Mouse (Mus musculus) neural tube, embryonic 12.5 days (tissue): Measurements from ENCODE around the gene Msx1. TPM values are rescaled to one million over a fixed set of nuclear protein-coding genes. Genes with fewer than 3 reads are reported as not detected.

ENCODE experiments used
- ATAC-seq: fragments of 200-750 bp; cut with Nextera tagmentation; 2 replicates; pipeline ENCODE4 v1.8.0; 2017; ENCODE audit warnings: low read depth, mild to moderate bottlenecking, moderate TSS enrichment, moderate library complexity; ENCODE audit not compliant: low FRiP score
- H3K27ac ChIP-seq: fragments of 300-500 bp; sonication (generic); 2 replicates; pipeline ENCODE4 v1.5.1; 2016
- H3K27me3 ChIP-seq: fragments of 300-500 bp; sonication (generic); replicated peaks from 2 replicates; pipeline ENCODE4 v1.6.1; 2016; ENCODE audit warnings: mild to moderate bottlenecking
- H3K36me3 ChIP-seq: fragments of 300-500 bp; sonication (generic); 2 replicates; pipeline ENCODE4 v1.6.1; 2016; ENCODE audit warnings: mild to moderate bottlenecking
- H3K4me1 ChIP-seq: fragments of 300-500 bp; sonication (generic); 2 replicates; pipeline ENCODE4 v1.6.1; 2016
- H3K4me2 ChIP-seq: fragments of 300-500 bp; sonication (generic); replicated peaks from 2 replicates; pipeline ENCODE4 v1.6.1; 2016; ENCODE audit warnings: mild to moderate bottlenecking
- H3K4me3 ChIP-seq: fragments of 300-500 bp; sonication (generic); 2 replicates; pipeline ENCODE4 v1.5.1; 2016
- H3K9ac ChIP-seq: fragments of 300-500 bp; sonication (generic); 2 replicates; pipeline ENCODE4 v1.6.1; 2016; ENCODE audit warnings: mild to moderate bottlenecking
- H3K9me3 ChIP-seq: fragments of 300-500 bp; sonication (generic); 2 replicates; pipeline ENCODE4 v1.6.1; 2016; ENCODE audit warnings: mild to moderate bottlenecking
- WGBS: fragments of 180-500 bp; shearing (Covaris S2); methylation state at CpG from one replicate; pipeline ENCODE4 v1.1.7; 2016; 5-methylcytosine and 5-hydroxymethylcytosine counted together
- polyA plus RNA-seq: library from polyadenylated mRNA; unstranded; fragments of >200 nt; fragmentation: Nextera tagmentation; extraction: Ambion mirVana; gene quantifications from 2 replicates; pipeline ENCODE4 v1.2.1, GENCODE M21; 2016

The Msx1 gene
- polyA plus RNA-seq, 1 experiment from 2014 or later = 50.5 TPM

GRCm38 (mm10) chr5:37816907-37817657 is 7.3 kb downstream of the Msx1 start:
- H3K4me3 ChIP-seq = peak overlapping the region; percentile 19; the same call in 1 of the 2 replicates
- H3K4me2 ChIP-seq = peak overlapping the region; percentile 48
- H3K27ac ChIP-seq = no peak overlapping the region
- H3K9me3 ChIP-seq = no peaks in the 10 kb centered on the region
- H3K4me1 ChIP-seq = peaks cover 22% of the 10 kb centered on the region
- H3K27me3 ChIP-seq = peaks cover 82% of the 10 kb centered on the region
- ATAC-seq = peak; percentile 69
- under 1% methylated on average over 46 of the region's 46 CpGs for WGBS
- no peaks in the 10 kb centered on the region for H3K36me3 ChIP-seq
- H3K9ac ChIP-seq = no peak overlapping the region; the same call in 1 of the 2 replicates

GRCm38 (mm10) chr5:37815909-37816308 is 8.5 kb downstream of the Msx1 start:
- 85% methylated on average over 4 of the region's 4 CpGs for WGBS
- no peaks in the 10 kb centered on the region for H3K36me3 ChIP-seq

GRCm38 (mm10) chr5:37814169-37814568 is 10.2 kb downstream of the Msx1 start:
- no peaks in the 10 kb centered on the region for H3K36me3 ChIP-seq
- no peak overlapping the region for H3K4me2 ChIP-seq
- H3K27me3 ChIP-seq = peaks cover 57% of the 10 kb centered on the region
- no peak overlapping the region for H3K9ac ChIP-seq
- no peaks in the 10 kb centered on the region for H3K9me3 ChIP-seq
- ATAC-seq = no peak
- peaks cover 14% of the 10 kb centered on the region for H3K4me1 ChIP-seq
- no peak overlapping the region for H3K4me3 ChIP-seq
- no peak overlapping the region for H3K27ac ChIP-seq

More at GRCm38 (mm10) chr5:37815909-37816308, 8.5 kb downstream of the Msx1 start:
- no peak overlapping the region for H3K27ac ChIP-seq
- no peaks in the 10 kb centered on the region for H3K9me3 ChIP-seq
- no peak overlapping the region for H3K4me3 ChIP-seq
- peaks cover 14% of the 10 kb centered on the region for H3K4me1 ChIP-seq
- ATAC-seq = no peak
- no peak overlapping the region for H3K4me2 ChIP-seq
- peaks cover 73% of the 10 kb centered on the region for H3K27me3 ChIP-seq
- no peak overlapping the region for H3K9ac ChIP-seq

- 91% methylated on average over 6 of the region's 6 CpGs for WGBS
- Histone ChIP-seq H3K4me1 (no peaks in the 10 kb centered on the region), H3K4me3 (no peak overlapping the region), H3K36me3 (no peaks in the 10 kb centered on the region), H3K9me3 (no peaks in the 10 kb centered on the region), H3K9ac (no peak overlapping the region), H3K4me2 (no peak overlapping the region), H3K27ac (no peak overlapping the region), H3K27me3 (no peaks in the 10 kb centered on the region; the same call in 1 of the 2 replicates)
- ATAC-seq = no peak
These were observed 19.1 kb downstream of the Msx1 start for GRCm38 (mm10) chr5:37805291-37805690.

GRCm38 (mm10) chr5:37804512-37805118 is 19.8 kb downstream of the Msx1 start:
- H3K4me1 ChIP-seq = no peaks in the 10 kb centered on the region
- no peaks in the 10 kb centered on the region for H3K9me3 ChIP-seq
- no peaks in the 10 kb centered on the region for H3K36me3 ChIP-seq
- no peak overlapping the region for H3K27ac ChIP-seq
- no peak overlapping the region for H3K9ac ChIP-seq
- no peak overlapping the region for H3K4me3 ChIP-seq
- 79% methylated on average over 8 of the region's 8 CpGs for WGBS
- H3K27me3 ChIP-seq = no peaks in the 10 kb centered on the region; the same call in 1 of the 2 replicates
- ATAC-seq = no peak
- no peak overlapping the region for H3K4me2 ChIP-seq

GRCm38 (mm10) chr5:37797251-37797650 is 27.1 kb downstream of the Msx1 start:
- Histone ChIP-seq H3K9ac (no peak overlapping the region), H3K9me3 (no peaks in the 10 kb centered on the region), H3K27ac (no peak overlapping the region), H3K27me3 (no peaks in the 10 kb centered on the region), H3K4me1 (no peaks in the 10 kb centered on the region), H3K4me3 (no peak overlapping the region), H3K4me2 (no peak overlapping the region), H3K36me3 (no peaks in the 10 kb centered on the region)
- 86% methylated on average over 6 of the region's 6 CpGs for WGBS
- no peak for ATAC-seq

GRCm38 (mm10) chr5:37796751-37797150 is 27.6 kb downstream of the Msx1 start:
- Histone ChIP-seq H3K9me3 (no peaks in the 10 kb centered on the region), H3K4me2 (no peak overlapping the region), H3K27me3 (no peaks in the 10 kb centered on the region), H3K27ac (no peak overlapping the region), H3K4me3 (no peak overlapping the region), H3K36me3 (no peaks in the 10 kb centered on the region), H3K4me1 (no peaks in the 10 kb centered on the region), H3K9ac (no peak overlapping the region)
- ATAC-seq = no peak
- WGBS = 76% methylated on average over 5 of the region's 5 CpGs

- 94% methylated on average over 6 of the region's 6 CpGs for WGBS
These were observed 28.7 kb downstream of the Msx1 start for GRCm38 (mm10) chr5:37795691-37796090.

GRCm38 (mm10) chr5:37792154-37792553 is 32.2 kb downstream of the Msx1 start:
- H3K4me1 ChIP-seq = no peaks in the 10 kb centered on the region
- WGBS = 53% methylated on average over 5 of the region's 5 CpGs
- ATAC-seq = no peak
- no peaks in the 10 kb centered on the region for H3K9me3 ChIP-seq
- no peak overlapping the region for H3K27ac ChIP-seq
- H3K27me3 ChIP-seq = no peaks in the 10 kb centered on the region
- H3K9ac ChIP-seq = no peak overlapping the region
- no peaks in the 10 kb centered on the region for H3K36me3 ChIP-seq
- no peak overlapping the region for H3K4me3 ChIP-seq
- H3K4me2 ChIP-seq = no peak overlapping the region

More at GRCm38 (mm10) chr5:37795691-37796090, 28.7 kb downstream of the Msx1 start:
- Histone ChIP-seq H3K9me3 (no peaks in the 10 kb centered on the region), H3K4me1 (no peaks in the 10 kb centered on the region), H3K27me3 (no peaks in the 10 kb centered on the region), H3K9ac (no peak overlapping the region), H3K27ac (no peak overlapping the region), H3K36me3 (no peaks in the 10 kb centered on the region), H3K4me2 (no peak overlapping the region), H3K4me3 (no peak overlapping the region)
- no peak for ATAC-seq

GRCm38 (mm10) chr5:37784847-37785391 is 39.5 kb downstream of the Msx1 start:
- H3K9me3 ChIP-seq = no peaks in the 10 kb centered on the region
- no peaks in the 10 kb centered on the region for H3K27me3 ChIP-seq
- ATAC-seq = no peak
- H3K36me3 ChIP-seq = no peaks in the 10 kb centered on the region
- no peaks in the 10 kb centered on the region for H3K4me1 ChIP-seq
- WGBS = 85% methylated on average over 9 of the region's 9 CpGs
- H3K9ac ChIP-seq = no peak overlapping the region
- H3K4me3 ChIP-seq = no peak overlapping the region
- H3K27ac ChIP-seq = no peak overlapping the region
- no peak overlapping the region for H3K4me2 ChIP-seq

GRCm38 (mm10) chr5:37783306-37783705 is 41.1 kb downstream of the Msx1 start:
- WGBS = 54% methylated on average over 8 of the region's 8 CpGs
- Histone ChIP-seq H3K27ac (no peak overlapping the region), H3K9ac (no peak overlapping the region), H3K9me3 (no peaks in the 10 kb centered on the region), H3K27me3 (no peaks in the 10 kb centered on the region), H3K4me3 (no peak overlapping the region), H3K4me2 (no peak overlapping the region), H3K36me3 (no peaks in the 10 kb centered on the region), H3K4me1 (no peaks in the 10 kb centered on the region)
- no peak for ATAC-seq

- peaks cover 6% of the 10 kb centered on the region; the same call in 1 of the 2 replicates for H3K27me3 ChIP-seq
- H3K4me3 ChIP-seq = no peak overlapping the region
- H3K9ac ChIP-seq = no peak overlapping the region
- peaks cover 6% of the 10 kb centered on the region; the same call in 1 of the 2 replicates for H3K9me3 ChIP-seq
- 47% methylated on average over 5 of the region's 5 CpGs for WGBS
- ATAC-seq = no peak
- no peak overlapping the region for H3K4me2 ChIP-seq
- no peaks in the 10 kb centered on the region for H3K36me3 ChIP-seq
- H3K27ac ChIP-seq = no peak overlapping the region
- no peaks in the 10 kb centered on the region for H3K4me1 ChIP-seq
These were observed 48.7 kb downstream of the Msx1 start for GRCm38 (mm10) chr5:37775681-37776080.
